Mouse (Mus musculus) spleen, adult 2 months (tissue): ENCODE results near the gene Arl6. TPM values are rescaled to one million over a fixed set of nuclear protein-coding genes. Genes with fewer than 3 reads are reported as not detected.

ENCODE experiments used
- DNase-seq, 2 experiments: peaks; one replicate each; pipeline versions ENCODE4 v3.0.0 to v3.0.0-alpha.2; 2012 to 2021; ENCODE audit warnings: low spot score in 2 of 2, low read depth in 1 of 2
- H3K27ac ChIP-seq: fragments of 200-500 bp; 2 replicates; pipeline ENCODE4 v1.5.1; 2012; ENCODE audit warnings: low read length, inconsistent platforms; ENCODE audit not compliant: insufficient read depth
- H3K27me3 ChIP-seq: fragments of 200-500 bp; 2 replicates; pipeline ENCODE4 v1.6.1; 2012; ENCODE audit warnings: mild to moderate bottlenecking, moderate library complexity, low read length, inconsistent platforms; ENCODE audit not compliant: control insufficient read depth, insufficient read depth
- H3K36me3 ChIP-seq: fragments of 200-500 bp; 2 replicates; pipeline ENCODE4 v1.6.1; 2012; ENCODE audit warnings: mild to moderate bottlenecking, low read length, inconsistent platforms; ENCODE audit not compliant: control insufficient read depth, insufficient read depth
- H3K4me1 ChIP-seq: fragments of 200-500 bp; 2 replicates; pipeline ENCODE4 v1.6.1; 2011; ENCODE audit warnings: inconsistent platforms; ENCODE audit not compliant: control insufficient read depth, insufficient read depth, insufficient read length
- H3K4me3 ChIP-seq: fragments of 200-500 bp; 2 replicates; pipeline ENCODE4 v1.5.1; 2011; ENCODE audit warnings: mild to moderate bottlenecking, inconsistent platforms; ENCODE audit not compliant: insufficient read depth, insufficient read length; ENCODE audit errors: extremely low read depth
- CTCF ChIP-seq: fragments of 200-500 bp; IDR thresholded peaks from 2 replicates; pipeline ENCODE4 v1.5.1; 2011; ENCODE audit warnings: mild to moderate bottlenecking, inconsistent platforms; ENCODE audit not compliant: insufficient read depth, insufficient read length, insufficient replicate concordance; ENCODE audit errors: extremely low read depth
- POLR2A ChIP-seq: fragments of 200-500 bp; IDR thresholded peaks from 2 replicates; pipeline ENCODE4 v1.6.1; 2011; ENCODE audit warnings: low read depth, low read length, inconsistent platforms
- WGBS: fragments of 180-500 bp; shearing (Covaris S2); methylation state at CpG from one replicate; pipeline ENCODE4 v1.1.7; 2018; 5-methylcytosine and 5-hydroxymethylcytosine counted together
- polyA plus RNA-seq: library from polyadenylated mRNA; depleted of rRNA; stranded (reverse); fragments of >200 nt; gene quantifications from 2 replicates; pipeline ENCODE4 v1.2.3, GENCODE M21; 2012

Gene Arl6
- polyA plus RNA-seq, 1 experiment, result 0.36 TPM

DNA sequence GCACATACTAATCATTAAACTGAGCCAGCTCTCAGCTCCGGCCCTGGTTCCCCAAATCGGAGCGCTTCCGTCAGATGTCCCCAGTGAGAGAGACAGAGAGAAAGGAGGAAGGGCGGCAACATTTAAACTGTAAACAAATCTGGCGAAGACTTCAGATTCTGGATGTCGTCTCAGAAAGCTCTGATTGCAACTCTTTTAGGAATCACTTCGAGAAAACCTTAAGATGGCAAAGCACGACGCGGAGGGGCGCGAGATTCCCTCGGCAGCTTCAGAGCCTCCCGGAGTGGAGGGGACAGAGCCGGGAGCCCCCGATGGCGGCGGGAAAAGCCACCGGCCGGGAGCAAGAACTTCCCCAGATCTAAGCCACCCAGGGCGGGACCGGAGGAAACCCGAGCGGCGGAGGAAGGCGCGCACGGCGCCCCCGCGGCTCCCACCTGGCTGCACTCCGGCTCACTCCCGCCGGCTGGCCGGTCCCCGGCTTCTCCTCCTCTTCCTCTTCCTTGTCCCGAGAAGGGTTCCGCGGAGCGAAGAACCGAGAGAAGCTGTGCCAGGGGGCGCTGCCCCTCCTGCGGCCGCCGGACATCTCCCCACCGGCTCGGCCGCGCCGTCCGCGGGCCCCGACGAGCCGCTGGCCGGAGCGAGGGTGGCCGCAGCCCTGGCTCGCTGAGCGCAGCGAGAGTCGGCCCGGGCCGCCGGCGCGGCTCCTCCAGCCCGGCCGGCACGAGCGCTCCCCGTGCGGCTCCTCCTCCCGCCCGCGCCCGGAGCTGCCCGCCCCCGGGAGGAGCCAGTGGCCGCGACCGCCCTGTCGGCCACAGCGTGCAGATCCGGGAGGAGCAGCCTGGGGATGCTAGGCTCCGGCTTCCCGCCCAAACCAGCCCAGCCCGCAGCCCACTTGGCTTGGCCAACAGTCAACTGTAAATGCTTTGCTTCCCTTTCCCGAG is 38.6 kb downstream of the Arl6 start, which contains the start of gene Crybg3:
Gene Crybg3, minus strand, starts transcription at position 669 of the 941 bp plus-strand sequence.
- under 1% methylated on average over 88 of the region's 90 CpGs for WGBS
- TF ChIP-seq POLR2A (no peak), CTCF (no peak)
- Histone ChIP-seq H3K27ac (peak within 1 kb of the TSS; percentile 70), H3K4me1 (peaks cover 7% of the 10 kb centered on the region; the same call in 1 of the 2 replicates), H3K27me3 (no peaks in the 10 kb centered on the region; the same call in 1 of the 2 replicates), H3K4me3 (peak within 1 kb of the TSS; percentile 72), H3K36me3 (no peaks in the 10 kb centered on the region)
- DNase-seq, result peak; percentile 47 to 53

DNA sequence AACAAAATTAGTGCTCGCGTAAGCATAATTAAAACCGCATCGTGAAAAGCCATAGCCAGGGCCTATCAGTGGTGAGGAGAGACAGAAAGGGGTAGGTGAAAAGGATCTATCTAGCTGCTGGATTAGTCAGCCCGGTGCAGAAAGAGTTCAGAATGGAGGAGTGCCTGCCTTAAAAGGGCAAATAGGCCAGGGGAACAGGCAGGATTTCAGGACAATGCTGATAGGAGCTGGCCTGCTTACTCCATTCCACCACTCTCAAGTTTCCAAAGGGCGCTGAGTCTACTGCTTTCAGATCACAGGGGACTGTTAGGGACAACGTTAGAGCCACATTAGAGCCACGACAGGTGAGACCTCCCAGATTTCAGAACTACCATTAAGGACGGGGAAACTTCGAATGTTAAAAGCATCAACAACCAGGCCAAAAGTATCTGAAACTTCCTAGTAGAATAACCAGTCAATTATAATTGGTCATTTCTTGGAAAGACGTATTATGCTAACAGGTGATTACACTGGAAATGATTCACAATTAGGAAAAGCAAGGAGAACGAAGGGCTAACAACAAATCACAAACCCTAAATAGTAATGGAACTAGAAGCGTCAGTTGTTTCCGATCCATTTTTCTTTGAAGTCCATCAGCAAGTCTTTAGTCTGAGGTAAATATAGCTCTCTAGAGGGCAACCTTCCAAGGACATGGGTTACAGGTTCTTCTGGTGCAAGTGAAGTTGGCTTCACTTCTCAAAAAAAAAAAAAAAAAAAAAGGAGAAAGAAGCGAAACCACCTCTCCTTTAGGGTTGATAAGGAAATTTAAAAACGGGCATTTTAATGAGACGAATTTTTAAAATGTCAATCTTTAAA is 39.6 kb downstream of the Arl6 start:
- H3K27me3 ChIP-seq, result no peaks in the 10 kb centered on the region; the same call in 1 of the 2 replicates
- H3K36me3 ChIP-seq, result no peaks in the 10 kb centered on the region
- WGBS, result 55% methylated on average over 17 of the region's 17 CpGs
- no peak overlapping the region for H3K27ac ChIP-seq
- peak overlapping the region; percentile 72 for H3K4me3 ChIP-seq
- TF ChIP-seq POLR2A (no peak), CTCF (no peak)
- peaks cover 7% of the 10 kb centered on the region; the same call in 1 of the 2 replicates for H3K4me1 ChIP-seq
- DNase-seq, result no peak

DNA sequence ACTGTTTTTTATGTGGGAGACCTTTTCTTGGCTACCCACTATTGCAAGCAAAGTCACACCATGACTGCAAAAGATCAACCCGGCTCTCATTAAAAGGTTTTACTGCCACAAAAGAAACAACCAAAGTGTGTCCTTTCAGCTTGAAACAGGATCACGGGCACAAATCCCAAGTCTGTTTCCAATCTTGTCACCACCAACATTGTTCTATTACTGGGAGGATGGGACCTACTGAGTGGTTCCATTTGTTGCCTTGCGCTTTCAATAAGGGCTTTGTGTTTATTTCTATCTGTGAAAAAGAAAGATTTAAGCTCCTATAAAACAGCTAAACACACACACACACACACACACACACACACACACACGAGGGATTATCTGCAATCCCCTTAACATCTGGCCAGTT is 40.2 kb downstream of the Arl6 start:
- H3K27me3 ChIP-seq, result no peaks in the 10 kb centered on the region; the same call in 1 of the 2 replicates
- peaks cover 7% of the 10 kb centered on the region; the same call in 1 of the 2 replicates for H3K4me1 ChIP-seq
- no peak for DNase-seq
- no peaks in the 10 kb centered on the region for H3K36me3 ChIP-seq
- no peak overlapping the region for H3K27ac ChIP-seq
- H3K4me3 ChIP-seq, result no peak overlapping the region
- TF ChIP-seq POLR2A, result no peak
- no peak for TF ChIP-seq CTCF
- WGBS, result 84% methylated on average over 4 of the region's 4 CpGs

DNA sequence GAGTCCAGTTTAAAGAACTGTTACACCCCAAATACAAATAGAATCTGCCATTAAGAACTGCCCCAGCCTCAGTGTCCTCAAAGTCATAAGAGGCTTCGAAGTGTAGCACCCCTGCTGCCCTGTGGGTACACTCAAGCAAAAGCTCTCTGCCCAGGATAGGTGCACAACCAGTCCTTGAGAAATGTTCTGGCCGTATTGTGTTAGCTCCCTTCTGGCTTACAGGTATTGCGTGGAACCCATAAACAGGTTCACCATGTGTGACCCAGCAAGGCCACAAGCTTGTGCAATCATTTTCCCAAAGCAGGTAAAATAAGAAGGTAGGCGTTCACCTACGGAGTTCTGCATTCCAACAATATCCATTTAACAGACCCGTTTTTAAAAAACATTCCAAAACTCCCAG is 41.9 kb downstream of the Arl6 start:
- no peak overlapping the region for H3K27ac ChIP-seq
- H3K4me3 ChIP-seq, result no peak overlapping the region
- no peaks in the 10 kb centered on the region for H3K36me3 ChIP-seq
- WGBS, result 95% methylated on average over 6 of the region's 6 CpGs
- TF ChIP-seq CTCF, result no peak
- no peak for TF ChIP-seq POLR2A
- H3K4me1 ChIP-seq, result peaks cover 7% of the 10 kb centered on the region; the same call in 1 of the 2 replicates
- no peak for DNase-seq
- no peaks in the 10 kb centered on the region; the same call in 1 of the 2 replicates for H3K27me3 ChIP-seq

DNA sequence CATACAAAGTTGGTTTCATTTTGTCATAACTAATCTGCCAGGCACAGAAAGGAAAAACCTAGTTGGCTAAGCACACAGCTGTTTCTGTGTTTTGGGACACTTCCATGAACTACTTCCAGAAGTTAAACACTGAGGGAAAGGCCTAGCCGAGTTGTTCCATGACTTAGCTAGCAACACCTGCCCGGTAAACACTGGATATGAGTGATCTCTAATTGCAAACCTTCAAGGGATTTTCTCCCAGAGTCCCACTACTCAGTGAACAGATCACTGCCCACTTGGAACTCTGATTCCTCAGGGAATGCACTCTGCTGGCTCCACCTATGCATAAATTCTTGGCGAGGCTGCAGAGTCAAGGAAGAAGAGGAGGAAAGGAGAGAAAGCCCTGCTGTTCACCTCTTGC is 44.5 kb downstream of the Arl6 start:
- 85% methylated on average over 3 of the region's 3 CpGs for WGBS
- Histone ChIP-seq H3K4me3 (no peak overlapping the region), H3K4me1 (peaks cover 3% of the 10 kb centered on the region; the same call in 1 of the 2 replicates), H3K27me3 (no peaks in the 10 kb centered on the region), H3K36me3 (no peaks in the 10 kb centered on the region), H3K27ac (no peak overlapping the region)
- TF ChIP-seq POLR2A (no peak), CTCF (no peak)
- no peak for DNase-seq

DNA sequence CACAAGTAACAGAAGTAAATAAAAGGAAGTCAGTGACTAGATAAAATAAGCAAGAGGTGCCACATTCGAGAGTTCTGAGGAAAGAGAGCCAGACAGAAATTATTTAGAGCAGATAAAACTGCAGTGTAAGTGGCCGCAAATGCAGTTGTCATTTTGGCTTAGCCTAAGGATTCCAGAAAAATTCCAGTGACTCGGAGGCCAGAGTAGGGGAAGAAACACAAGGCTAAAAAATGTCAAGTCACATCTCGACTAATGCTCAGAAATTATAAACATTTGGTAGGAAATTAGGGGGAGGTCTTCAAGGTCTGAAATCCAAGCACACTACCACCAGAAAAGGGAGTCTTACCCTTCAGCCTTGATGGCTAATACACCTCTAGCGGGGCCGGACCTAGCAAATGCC is 48.4 kb downstream of the Arl6 start:
- WGBS, result 81% methylated on average over 6 of the region's 6 CpGs
- TF ChIP-seq POLR2A (no peak), CTCF (no peak)
- no peak for DNase-seq

More for the DNA sequence above, 48.4 kb downstream of the Arl6 start:
- Histone ChIP-seq H3K27me3 (no peaks in the 10 kb centered on the region), H3K4me1 (no peaks in the 10 kb centered on the region), H3K36me3 (no peaks in the 10 kb centered on the region), H3K27ac (no peak overlapping the region), H3K4me3 (no peak overlapping the region)
